Mouse (Mus musculus): ENCODE data around the gene S100a6. TPM values are rescaled to one million over a fixed set of nuclear protein-coding genes. Genes with fewer than 3 reads are reported as not detected.

Gene S100a6
- polyA plus RNA-seq, 1 experiment from 2014 or later, result 16.8 TPM

DNA sequence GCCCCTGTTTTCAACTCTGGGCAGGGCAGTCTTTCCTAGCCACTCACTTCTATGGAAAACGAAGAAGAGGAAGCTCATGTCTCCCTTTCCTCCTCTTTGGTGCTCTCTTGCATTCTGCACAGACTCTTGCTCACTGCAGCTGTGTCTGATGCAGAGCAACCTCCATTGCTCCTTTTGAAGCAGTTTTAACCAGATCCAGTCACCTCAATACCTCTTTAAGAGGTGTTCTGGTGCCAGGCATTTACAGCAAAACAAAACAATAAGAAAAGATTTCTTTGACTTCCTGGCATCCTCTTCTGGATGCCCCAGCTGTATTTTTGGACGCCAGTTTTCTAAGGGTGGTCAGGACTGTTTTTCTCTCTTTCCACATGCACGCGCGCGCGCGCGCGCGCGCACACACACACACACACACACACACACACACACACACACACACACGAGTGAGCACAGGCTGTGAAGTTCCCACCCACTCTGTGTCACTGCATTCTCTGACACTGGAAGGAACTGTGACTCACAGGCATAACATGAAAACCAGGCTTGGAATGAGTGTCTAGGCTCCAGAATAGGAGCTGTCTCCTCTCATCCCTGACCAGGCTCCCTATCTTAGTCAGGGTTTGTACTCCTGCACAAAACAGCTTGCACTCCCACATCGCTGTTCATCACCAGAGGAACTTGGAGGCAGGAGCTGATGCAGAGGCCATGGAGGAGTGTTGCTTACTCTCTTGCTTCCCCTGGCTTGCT is 25.2 kb upstream of the S100a6 start:
- H3K4me3 ChIP-seq, result no peak overlapping the region
- no peak for ATAC-seq (ENCODE audit: low FRiP score, low read depth)
- no peak overlapping the region for H3K4me2 ChIP-seq (replicated peaks)
- H3K9me3 ChIP-seq, result no peaks in the 10 kb centered on the region
- 91% methylated on average over 14 of the region's 14 CpGs for WGBS
- no peaks in the 10 kb centered on the region for H3K4me1 ChIP-seq
- H3K27ac ChIP-seq, result no peak overlapping the region
- no peaks in the 10 kb centered on the region for H3K36me3 ChIP-seq
- H3K9ac ChIP-seq, result no peak overlapping the region
- no peaks in the 10 kb centered on the region for H3K27me3 ChIP-seq (replicated peaks)

DNA sequence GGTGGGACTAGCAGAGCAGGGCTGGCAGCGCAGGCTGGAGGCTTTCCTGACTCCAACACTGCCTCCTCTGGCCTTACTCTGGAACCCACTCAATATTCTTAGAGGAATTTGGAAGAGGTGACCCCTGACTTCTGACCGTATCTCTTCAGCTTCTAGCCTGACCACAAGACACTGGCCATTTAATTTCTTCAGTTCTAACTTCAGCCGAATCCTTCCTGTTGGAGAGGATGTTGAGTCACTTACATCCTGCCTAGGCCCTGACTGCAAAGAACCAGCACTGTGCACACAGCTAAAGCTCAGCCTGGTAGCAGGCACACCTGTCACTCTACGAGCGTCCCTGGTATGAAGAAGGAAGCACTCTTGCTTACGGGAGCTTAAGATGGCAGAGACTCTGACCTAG is 23.3 kb upstream of the S100a6 start:
- Histone ChIP-seq H3K36me3 (no peaks in the 10 kb centered on the region), H3K27ac (no peak overlapping the region), H3K9ac (no peak overlapping the region), H3K9me3 (no peaks in the 10 kb centered on the region), H3K4me1 (no peaks in the 10 kb centered on the region), H3K27me3 (replicated peaks) (no peaks in the 10 kb centered on the region), H3K4me2 (replicated peaks) (no peak overlapping the region), H3K4me3 (no peak overlapping the region)
- no peak for ATAC-seq (ENCODE audit: low FRiP score, low read depth)
- WGBS, result 83% methylated on average over 6 of the region's 6 CpGs

DNA sequence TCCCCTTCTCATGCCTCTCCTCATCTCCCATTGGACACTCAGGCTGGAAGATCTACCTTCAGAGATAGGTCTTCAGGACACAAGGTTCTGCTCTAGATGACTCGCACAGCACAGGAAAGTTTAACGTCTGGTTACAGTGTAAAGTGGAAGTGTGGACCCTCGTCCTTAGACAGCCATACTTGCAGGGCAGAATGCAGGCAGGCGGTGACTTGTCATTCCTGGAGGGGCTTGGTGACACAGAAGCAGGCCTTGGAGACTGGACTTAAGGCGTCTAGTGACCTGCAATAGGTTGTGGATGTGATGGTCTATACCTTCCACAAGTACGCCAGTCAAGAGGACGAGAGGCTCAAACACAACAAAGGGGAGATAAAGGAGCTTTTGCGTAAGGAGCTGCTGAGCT is 22.7 kb upstream of the S100a6 start, which contains the start of gene S100a2:
Gene S100a2 (plus strand): TSS at position 301 of the 400 bp plus-strand sequence.
- Histone ChIP-seq H3K27ac (no peak within 1 kb of the TSS), H3K36me3 (no peaks in the 10 kb centered on the region), H3K9me3 (no peaks in the 10 kb centered on the region), H3K27me3 (replicated peaks) (no peaks in the 10 kb centered on the region), H3K4me1 (no peaks in the 10 kb centered on the region), H3K4me2 (replicated peaks) (no peak within 1 kb of the TSS), H3K9ac (no peak within 1 kb of the TSS), H3K4me3 (no peak within 1 kb of the TSS)
- ATAC-seq (ENCODE audit: low FRiP score, low read depth), result no peak
- WGBS, result 91% methylated on average over 8 of the region's 8 CpGs

DNA sequence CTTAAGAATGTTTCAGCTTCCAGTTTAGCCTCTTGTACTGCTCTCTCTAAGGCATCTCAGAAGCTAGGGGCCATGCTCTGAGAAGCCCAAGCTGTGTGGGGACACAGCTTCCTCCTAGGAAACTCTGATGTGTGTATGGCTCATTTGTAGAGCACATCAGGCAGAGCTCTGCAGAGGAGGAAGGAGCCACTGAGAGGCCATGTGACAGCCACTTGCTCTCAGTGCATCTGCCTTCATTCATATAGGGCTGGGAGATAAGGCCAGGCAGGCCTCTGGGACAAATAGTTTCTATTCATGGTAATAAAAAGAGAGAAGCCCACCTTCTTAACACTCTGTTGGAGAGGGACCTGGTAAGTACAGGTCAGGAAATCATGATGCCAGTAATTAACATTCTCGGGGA is 18.2 kb upstream of the S100a6 start:
- Histone ChIP-seq H3K27me3 (replicated peaks) (no peaks in the 10 kb centered on the region), H3K4me3 (no peak overlapping the region), H3K36me3 (no peaks in the 10 kb centered on the region), H3K9ac (no peak overlapping the region), H3K4me1 (no peaks in the 10 kb centered on the region), H3K4me2 (replicated peaks) (no peak overlapping the region), H3K27ac (no peak overlapping the region), H3K9me3 (no peaks in the 10 kb centered on the region)
- ATAC-seq (ENCODE audit: low FRiP score, low read depth), result no peak
- WGBS, result 79% methylated on average over 1 of the region's 1 CpGs

DNA sequence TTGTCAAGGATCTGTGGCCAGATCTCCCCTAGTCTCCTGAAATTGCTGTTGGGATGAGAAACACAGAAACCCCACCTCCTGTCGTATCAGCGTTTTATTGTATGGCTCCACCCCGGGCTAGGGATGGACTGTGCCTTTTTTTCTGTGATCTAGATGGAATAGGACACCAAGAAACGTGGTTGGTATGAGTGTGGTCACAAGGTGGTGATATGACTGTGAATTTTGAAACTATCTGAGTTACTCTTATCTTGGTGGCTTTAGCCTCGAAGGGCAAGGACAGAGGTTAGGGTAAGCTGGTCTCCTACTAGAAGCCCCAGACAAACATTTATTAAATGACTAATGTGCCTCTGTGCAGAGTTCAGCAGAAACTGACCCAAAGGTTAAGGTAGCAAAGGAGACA is 17.1 kb upstream of the S100a6 start:
- 74% methylated on average over 5 of the region's 5 CpGs for WGBS
- ATAC-seq (ENCODE audit: low FRiP score, low read depth), result no peak
- Histone ChIP-seq H3K27me3 (replicated peaks) (no peaks in the 10 kb centered on the region), H3K4me3 (no peak overlapping the region), H3K9ac (no peak overlapping the region), H3K27ac (no peak overlapping the region), H3K4me2 (replicated peaks) (no peak overlapping the region), H3K4me1 (no peaks in the 10 kb centered on the region), H3K36me3 (no peaks in the 10 kb centered on the region), H3K9me3 (no peaks in the 10 kb centered on the region)

DNA sequence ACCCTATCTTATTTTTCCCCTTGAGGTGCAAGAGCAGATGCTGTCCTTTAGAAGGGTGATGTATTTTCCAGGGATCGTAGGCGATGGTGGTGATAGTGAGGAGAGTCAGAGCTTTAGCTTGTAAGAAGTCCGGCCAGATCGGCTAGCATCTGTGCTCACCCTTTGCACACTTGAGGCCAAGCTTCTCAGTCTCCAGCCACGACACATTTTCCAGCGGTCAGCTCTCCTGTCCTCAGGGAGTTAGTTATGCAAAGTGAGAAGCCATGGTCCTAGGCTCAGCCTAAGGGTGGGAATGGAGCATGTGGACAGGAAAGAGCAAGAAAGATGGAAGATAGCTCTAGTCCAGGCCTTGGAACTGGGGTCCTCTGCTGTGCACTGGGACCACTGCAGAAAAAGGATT is 15.9 kb upstream of the S100a6 start:
- Histone ChIP-seq H3K9ac (no peak overlapping the region), H3K36me3 (no peaks in the 10 kb centered on the region), H3K4me2 (replicated peaks) (no peak overlapping the region), H3K4me1 (no peaks in the 10 kb centered on the region), H3K9me3 (no peaks in the 10 kb centered on the region), H3K4me3 (no peak overlapping the region), H3K27me3 (replicated peaks) (no peaks in the 10 kb centered on the region), H3K27ac (no peak overlapping the region)
- WGBS, result 91% methylated on average over 6 of the region's 6 CpGs
- no peak for ATAC-seq (ENCODE audit: low FRiP score, low read depth)

DNA sequence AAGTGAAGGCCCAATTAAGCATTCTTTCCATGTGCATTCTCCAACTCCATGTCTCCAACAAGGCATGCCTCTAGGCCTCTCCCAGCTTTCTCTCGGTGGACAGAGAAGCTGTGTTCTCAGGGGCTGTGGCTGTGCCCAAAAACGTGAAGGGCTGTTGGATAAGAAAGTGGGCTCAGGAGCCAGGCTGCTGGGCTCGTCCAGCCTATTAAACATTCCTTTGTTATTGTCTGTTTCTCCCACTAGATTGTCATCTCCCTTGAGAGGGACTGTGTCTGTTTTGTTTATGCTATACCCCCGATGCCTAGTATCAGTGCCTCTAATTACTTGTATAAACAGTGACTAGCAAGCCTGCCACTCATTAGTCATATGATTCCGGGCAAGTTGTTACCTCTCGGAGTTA is 14.9 kb upstream of the S100a6 start:
- Histone ChIP-seq H3K4me2 (replicated peaks) (no peak overlapping the region), H3K9me3 (no peaks in the 10 kb centered on the region), H3K36me3 (no peaks in the 10 kb centered on the region), H3K9ac (no peak overlapping the region), H3K4me3 (no peak overlapping the region), H3K27me3 (replicated peaks) (no peaks in the 10 kb centered on the region), H3K27ac (no peak overlapping the region), H3K4me1 (no peaks in the 10 kb centered on the region)
- WGBS, result 72% methylated on average over 6 of the region's 6 CpGs
- ATAC-seq (ENCODE audit: low FRiP score, low read depth), result no peak

DNA sequence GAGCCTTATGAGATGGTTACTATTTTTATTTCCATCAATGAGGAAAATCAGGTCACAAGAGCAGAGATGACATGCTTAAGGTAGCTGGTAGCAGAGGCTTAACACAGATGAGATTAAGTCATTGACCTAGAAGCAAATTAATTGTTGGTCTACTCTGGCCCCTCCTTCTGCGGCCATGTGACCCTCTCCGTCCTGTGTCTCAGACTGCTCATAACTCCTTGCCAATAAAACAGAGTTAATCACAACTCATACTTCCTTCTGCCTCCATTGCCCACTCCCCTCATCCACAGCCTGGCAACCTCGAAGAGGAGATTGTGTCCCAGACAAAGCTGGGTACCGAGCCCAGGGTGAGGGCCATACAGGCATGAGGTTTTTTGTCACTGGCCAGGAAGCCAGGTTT is 14.5 kb upstream of the S100a6 start:
- Histone ChIP-seq H3K4me2 (replicated peaks) (no peak overlapping the region), H3K9ac (no peak overlapping the region), H3K27ac (no peak overlapping the region), H3K36me3 (no peaks in the 10 kb centered on the region), H3K9me3 (no peaks in the 10 kb centered on the region), H3K4me1 (no peaks in the 10 kb centered on the region), H3K27me3 (replicated peaks) (no peaks in the 10 kb centered on the region), H3K4me3 (no peak overlapping the region)
- no peak for ATAC-seq (ENCODE audit: low FRiP score, low read depth)
- WGBS, result 88% methylated on average over 4 of the region's 4 CpGs

DNA sequence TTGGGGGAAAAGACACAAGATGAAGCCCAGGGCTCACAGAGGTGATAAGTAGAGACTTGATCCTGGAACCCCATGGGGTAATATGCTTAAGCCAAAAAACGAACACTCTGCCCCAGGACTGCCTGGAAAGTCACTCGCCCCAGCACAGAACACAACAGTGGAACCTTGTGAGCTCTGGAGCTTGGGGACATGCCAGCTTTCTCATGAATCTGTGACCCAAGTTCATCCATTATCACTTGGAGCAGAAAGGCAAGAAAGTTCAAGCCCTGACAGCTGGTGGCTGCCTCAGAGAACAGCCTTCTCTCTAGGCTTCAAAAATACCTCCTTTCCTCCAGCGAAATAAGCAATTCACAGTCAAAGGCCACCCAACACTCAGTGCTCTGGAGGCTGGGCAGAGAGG is 13.3 kb upstream of the S100a6 start:
- Histone ChIP-seq H3K4me3 (no peak overlapping the region), H3K27me3 (replicated peaks) (no peaks in the 10 kb centered on the region), H3K36me3 (no peaks in the 10 kb centered on the region), H3K4me2 (replicated peaks) (no peak overlapping the region), H3K9ac (no peak overlapping the region), H3K9me3 (no peaks in the 10 kb centered on the region), H3K4me1 (0 out of 2 replicates have a peak, but pooled peaks cover 4% of the 10 kb centered on the region), H3K27ac (no peak overlapping the region)
- WGBS, result 75% methylated on average over 3 of the region's 3 CpGs
- no peak for ATAC-seq (ENCODE audit: low FRiP score, low read depth)

DNA sequence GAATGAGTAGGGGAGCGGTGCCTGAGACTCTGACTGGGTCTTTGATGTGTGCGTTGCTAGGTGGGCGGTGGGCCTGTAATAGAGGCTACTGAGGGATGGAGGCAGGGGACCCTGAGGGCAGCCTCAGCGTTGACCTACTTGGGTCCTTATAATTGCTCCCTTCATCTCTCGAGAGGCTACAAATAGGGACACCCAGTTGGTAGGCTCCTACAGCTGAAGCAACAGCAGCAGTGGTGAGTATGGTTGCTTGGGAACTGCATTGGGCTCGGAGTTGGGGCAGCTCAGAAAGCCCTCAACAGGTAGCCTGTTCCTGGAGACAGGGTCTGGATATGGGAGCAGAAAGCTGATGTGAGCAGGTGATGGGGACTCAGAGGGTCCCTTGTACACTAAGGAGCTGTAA is 12.6 kb upstream of the S100a6 start:
- Histone ChIP-seq H3K4me2 (replicated peaks) (no peak overlapping the region), H3K4me3 (no peak overlapping the region), H3K27me3 (replicated peaks) (no peaks in the 10 kb centered on the region), H3K9ac (no peak overlapping the region), H3K36me3 (no peaks in the 10 kb centered on the region), H3K27ac (no peak overlapping the region), H3K4me1 (0 out of 2 replicates have a peak, but pooled peaks cover 7% of the 10 kb centered on the region), H3K9me3 (no peaks in the 10 kb centered on the region)
- no peak for ATAC-seq (ENCODE audit: low FRiP score, low read depth)
- WGBS, result 82% methylated on average over 6 of the region's 6 CpGs

DNA sequence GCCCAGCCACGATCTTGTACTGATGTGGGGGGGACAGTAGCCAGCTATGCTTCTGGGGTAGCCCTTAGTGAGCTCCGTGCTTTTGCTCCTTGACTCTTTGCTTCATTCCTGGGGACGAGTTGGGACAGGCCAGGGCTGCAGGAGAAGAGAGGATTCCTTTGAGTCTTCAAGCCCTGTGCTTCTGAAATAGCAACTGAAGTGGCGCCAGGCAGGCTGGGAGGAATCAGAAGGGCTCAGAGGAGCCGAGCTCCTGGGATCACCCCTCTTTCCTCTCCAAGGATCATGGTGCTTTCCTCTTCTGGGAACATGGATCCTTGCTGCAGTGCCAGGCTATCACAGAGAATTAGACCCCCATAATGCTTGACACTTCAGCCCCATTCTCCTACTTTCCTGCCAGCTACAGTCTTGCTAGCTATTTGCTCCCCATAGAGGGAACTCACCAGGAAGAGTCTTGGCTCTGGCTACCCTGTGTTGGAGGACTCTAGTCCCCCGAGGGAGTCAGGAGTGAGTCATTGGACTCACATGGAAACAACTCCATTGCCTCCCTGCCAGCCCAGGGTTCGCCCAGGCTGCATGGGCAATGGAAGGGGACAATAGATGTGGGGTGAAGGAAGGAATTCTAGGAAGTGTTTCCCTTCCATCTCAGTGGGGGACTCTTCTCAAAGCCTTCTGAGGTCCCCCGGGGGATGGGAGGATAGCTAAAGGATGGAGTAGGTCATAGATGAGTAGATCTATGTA is 12.1 kb upstream of the S100a6 start:
- Histone ChIP-seq H3K4me2 (replicated peaks) (no peak overlapping the region), H3K9me3 (no peaks in the 10 kb centered on the region), H3K4me3 (no peak overlapping the region), H3K27ac (no peak overlapping the region), H3K36me3 (no peaks in the 10 kb centered on the region), H3K4me1 (0 out of 2 replicates have a peak, but pooled peaks cover 7% of the 10 kb centered on the region), H3K27me3 (replicated peaks) (no peaks in the 10 kb centered on the region), H3K9ac (no peak overlapping the region)
- 84% methylated on average over 8 of the region's 8 CpGs for WGBS
- no peak for ATAC-seq (ENCODE audit: low FRiP score, low read depth)

DNA sequence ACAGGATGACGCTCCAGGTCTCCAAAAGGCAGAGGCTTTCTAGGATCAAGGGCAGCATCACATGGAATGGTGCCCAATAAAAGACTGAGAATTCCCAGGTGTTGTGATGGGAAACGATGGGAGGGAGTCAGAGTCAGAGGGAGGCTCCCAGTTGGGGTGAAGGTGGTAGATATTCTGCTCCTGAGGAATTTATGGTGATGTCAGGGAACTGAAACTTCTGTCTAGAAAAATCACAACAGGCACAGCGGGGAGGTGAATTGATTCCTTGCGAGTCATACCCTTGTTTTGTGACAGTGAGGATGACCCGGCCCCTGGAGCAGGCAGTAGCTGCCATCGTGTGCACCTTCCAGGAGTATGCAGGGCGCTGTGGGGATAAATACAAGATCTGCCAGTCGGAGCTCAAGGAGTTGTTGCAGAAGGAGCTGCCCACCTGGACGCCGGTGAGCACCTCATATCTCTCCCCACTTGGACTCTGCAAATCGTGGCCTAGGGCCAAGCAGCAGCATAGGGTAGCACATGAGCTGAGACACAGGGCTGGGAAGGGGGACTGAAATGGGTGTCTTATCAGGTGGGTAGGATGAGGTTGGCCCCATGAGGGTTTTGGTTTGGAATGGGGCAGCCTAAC is 11.1 kb upstream of the S100a6 start, which contains the start of gene Gm42674:
Gene Gm42674 (plus strand): TSS at position 419 of the 625 bp plus-strand sequence.
- Histone ChIP-seq H3K4me3 (no peak within 1 kb of the TSS), H3K27ac (no peak within 1 kb of the TSS), H3K36me3 (no peaks in the 10 kb centered on the region), H3K9me3 (no peaks in the 10 kb centered on the region), H3K27me3 (replicated peaks) (no peaks in the 10 kb centered on the region), H3K4me2 (replicated peaks) (no peak within 1 kb of the TSS), H3K4me1 (0 out of 2 replicates have a peak, but pooled peaks cover 7% of the 10 kb centered on the region), H3K9ac (no peak within 1 kb of the TSS)
- ATAC-seq (ENCODE audit: low FRiP score, low read depth), result no peak
- 85% methylated on average over 11 of the region's 11 CpGs for WGBS
